Mouse (Mus musculus): Measurements from ENCODE around the gene Gm45753. TPM values are rescaled to one million over a fixed set of nuclear protein-coding genes. Genes with fewer than 3 reads are reported as not detected.
A peak's percentile ranks its signal among the peaks of the same experiment; 100 is the strongest.

Gm45753 gene
- polyA plus RNA-seq, 1 experiment from 2014 or later = 0.71 TPM

- no peak for ATAC-seq (replicated peaks; ENCODE audit: low FRiP score, low read depth)
- H3K9ac ChIP-seq (ENCODE audit: low read depth, low read length) = no peak overlapping the region
- no peaks in the 10 kb centered on the region for H3K36me3 ChIP-seq (ENCODE audit: insufficient read depth, low read length)
- no peaks in the 10 kb centered on the region for H3K27me3 ChIP-seq (ENCODE audit: insufficient read depth, low read length)
- no peak for DNase-seq (ENCODE audit: low spot score)
- WGBS = 89% methylated on average over 1 of the region's 1 CpGs
- no peaks in the 10 kb centered on the region for H3K4me1 ChIP-seq (replicated peaks; ENCODE audit: insufficient read depth, low read length)
- no peak overlapping the region for H3K4me2 ChIP-seq (ENCODE audit: low read length)
- H3K27ac ChIP-seq = no peak overlapping the region
- H3K4me3 ChIP-seq (replicated peaks; ENCODE audit: low read depth, low read length) = no peak overlapping the region
- no peaks in the 10 kb centered on the region for H3K9me3 ChIP-seq (replicated peaks; ENCODE audit: low read length)
- TF ChIP-seq CTCF (IDR thresholded peaks at IDR 0.05; ENCODE audit: low read depth) = no peak
Measured at GRCm38 (mm10) chr8:45253586-45253985, 54.7 kb downstream of the Gm45753 start.

- H3K27me3 ChIP-seq (ENCODE audit: insufficient read depth, low read length) = no peaks in the 10 kb centered on the region
- WGBS = 38% methylated on average over 2 of the region's 2 CpGs
- ATAC-seq (replicated peaks; ENCODE audit: low FRiP score, low read depth) = no peak
- H3K4me3 ChIP-seq (replicated peaks; ENCODE audit: low read depth, low read length) = no peak overlapping the region
- DNase-seq (ENCODE audit: low spot score) = peak; percentile 39
- no peaks in the 10 kb centered on the region for H3K4me1 ChIP-seq (replicated peaks; ENCODE audit: insufficient read depth, low read length)
- no peak overlapping the region for H3K4me2 ChIP-seq (ENCODE audit: low read length)
- H3K9me3 ChIP-seq (replicated peaks; ENCODE audit: low read length) = no peaks in the 10 kb centered on the region
- no peak overlapping the region for H3K27ac ChIP-seq
- H3K9ac ChIP-seq (ENCODE audit: low read depth, low read length) = no peak overlapping the region
- H3K36me3 ChIP-seq (ENCODE audit: insufficient read depth, low read length) = no peaks in the 10 kb centered on the region
- no peak for TF ChIP-seq CTCF (IDR thresholded peaks at IDR 0.05; ENCODE audit: low read depth)
Measured at GRCm38 (mm10) chr8:45253111-45253510, 55.2 kb downstream of the Gm45753 start.

GRCm38 (mm10) chr8:45246307-45246706 is 62.0 kb downstream of the Gm45753 start:
- DNase-seq (ENCODE audit: low spot score) (no peak), ATAC-seq (replicated peaks; ENCODE audit: low FRiP score, low read depth) (no peak)
- H3K9ac ChIP-seq (ENCODE audit: low read depth, low read length) = no peak overlapping the region
- H3K4me2 ChIP-seq (ENCODE audit: low read length) = no peak overlapping the region
- no peak overlapping the region for H3K27ac ChIP-seq
- no peaks in the 10 kb centered on the region for H3K9me3 ChIP-seq (replicated peaks; ENCODE audit: low read length)
- no peak for TF ChIP-seq CTCF (IDR thresholded peaks at IDR 0.05; ENCODE audit: low read depth)
- 57% methylated on average over 7 of the region's 7 CpGs for WGBS
- H3K4me3 ChIP-seq (replicated peaks; ENCODE audit: low read depth, low read length) = no peak overlapping the region
- H3K4me1 ChIP-seq (replicated peaks; ENCODE audit: insufficient read depth, low read length) = no peaks in the 10 kb centered on the region
- H3K36me3 ChIP-seq (ENCODE audit: insufficient read depth, low read length) = no peaks in the 10 kb centered on the region
- no peaks in the 10 kb centered on the region for H3K27me3 ChIP-seq (ENCODE audit: insufficient read depth, low read length)

DNA sequence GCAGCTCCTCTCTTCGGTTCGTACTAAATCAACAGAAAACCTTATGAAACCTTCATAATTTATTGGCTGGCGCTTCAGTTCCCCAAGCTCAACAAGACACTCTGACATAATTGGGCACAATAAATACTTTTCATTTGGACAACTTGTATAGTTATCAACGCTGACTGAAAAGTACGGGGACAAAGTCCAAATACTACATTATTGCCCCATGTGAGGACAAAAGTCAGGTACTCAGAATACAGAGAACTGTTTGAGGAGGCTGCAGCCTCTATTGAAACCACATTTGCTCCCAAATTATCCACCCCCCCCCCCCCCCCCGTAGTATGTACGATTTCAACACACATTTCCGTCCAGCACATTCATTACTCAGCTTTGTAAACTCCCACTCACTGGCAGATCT is 68.9 kb downstream of the Gm45753 start:
- no peak overlapping the region for H3K27ac ChIP-seq
- H3K9ac ChIP-seq (ENCODE audit: low read depth, low read length) = no peak overlapping the region
- no peaks in the 10 kb centered on the region for H3K27me3 ChIP-seq (ENCODE audit: insufficient read depth, low read length)
- DNase-seq (ENCODE audit: low spot score) = no peak
- no peaks in the 10 kb centered on the region for H3K9me3 ChIP-seq (replicated peaks; ENCODE audit: low read length)
- 80% methylated on average over 8 of the region's 8 CpGs for WGBS
- no peak for ATAC-seq (replicated peaks; ENCODE audit: low FRiP score, low read depth)
- H3K4me2 ChIP-seq (ENCODE audit: low read length) = no peak overlapping the region
- H3K4me1 ChIP-seq (replicated peaks; ENCODE audit: insufficient read depth, low read length) = no peaks in the 10 kb centered on the region
- TF ChIP-seq CTCF (IDR thresholded peaks at IDR 0.05; ENCODE audit: low read depth) = no peak
- H3K4me3 ChIP-seq (replicated peaks; ENCODE audit: low read depth, low read length) = no peak overlapping the region
- no peaks in the 10 kb centered on the region for H3K36me3 ChIP-seq (ENCODE audit: insufficient read depth, low read length)

GRCm38 (mm10) chr8:45238282-45238681 is 70.0 kb downstream of the Gm45753 start:
- peak; percentile 82 for TF ChIP-seq CTCF (IDR thresholded peaks at IDR 0.05; ENCODE audit: low read depth)
- H3K27me3 ChIP-seq (ENCODE audit: insufficient read depth, low read length) = no peaks in the 10 kb centered on the region
- H3K9me3 ChIP-seq (replicated peaks; ENCODE audit: low read length) = no peaks in the 10 kb centered on the region
- ATAC-seq (replicated peaks; ENCODE audit: low FRiP score, low read depth) (no peak; the same call in 1 of the 2 replicates), DNase-seq (ENCODE audit: low spot score) (peak; percentile 79)
- no peak overlapping the region for H3K9ac ChIP-seq (ENCODE audit: low read depth, low read length)
- H3K4me1 ChIP-seq (replicated peaks; ENCODE audit: insufficient read depth, low read length) = no peaks in the 10 kb centered on the region
- H3K27ac ChIP-seq = no peak overlapping the region
- H3K4me3 ChIP-seq (replicated peaks; ENCODE audit: low read depth, low read length) = no peak overlapping the region
- 20% methylated on average over 3 of the region's 3 CpGs for WGBS
- H3K36me3 ChIP-seq (ENCODE audit: insufficient read depth, low read length) = no peaks in the 10 kb centered on the region
- H3K4me2 ChIP-seq (ENCODE audit: low read length) = no peak overlapping the region

GRCm38 (mm10) chr8:45236164-45236912 is 71.9 kb downstream of the Gm45753 start:
- Histone ChIP-seq H3K27me3 (ENCODE audit: insufficient read depth, low read length) (no peaks in the 10 kb centered on the region), H3K4me1 (replicated peaks; ENCODE audit: insufficient read depth, low read length) (no peaks in the 10 kb centered on the region), H3K4me3 (replicated peaks; ENCODE audit: low read depth, low read length) (no peak overlapping the region), H3K36me3 (ENCODE audit: insufficient read depth, low read length) (no peaks in the 10 kb centered on the region), H3K9me3 (replicated peaks; ENCODE audit: low read length) (no peaks in the 10 kb centered on the region), H3K27ac (no peak overlapping the region), H3K9ac (ENCODE audit: low read depth, low read length) (no peak overlapping the region), H3K4me2 (ENCODE audit: low read length) (peak overlapping the region; percentile 19; the same call in 1 of the 2 replicates)
- peak; percentile 82 for TF ChIP-seq CTCF (IDR thresholded peaks at IDR 0.05; ENCODE audit: low read depth)
- WGBS = 15% methylated on average over 14 of the region's 14 CpGs
- DNase-seq (ENCODE audit: low spot score) = peak; percentile 90
- peak; percentile 62 for ATAC-seq (replicated peaks; ENCODE audit: low FRiP score, low read depth)

Data from kidney, postnatal 0 days (tissue).